6 mouse cellular contexts compared by ENCODE assay signal in the genomic region with DNA sequence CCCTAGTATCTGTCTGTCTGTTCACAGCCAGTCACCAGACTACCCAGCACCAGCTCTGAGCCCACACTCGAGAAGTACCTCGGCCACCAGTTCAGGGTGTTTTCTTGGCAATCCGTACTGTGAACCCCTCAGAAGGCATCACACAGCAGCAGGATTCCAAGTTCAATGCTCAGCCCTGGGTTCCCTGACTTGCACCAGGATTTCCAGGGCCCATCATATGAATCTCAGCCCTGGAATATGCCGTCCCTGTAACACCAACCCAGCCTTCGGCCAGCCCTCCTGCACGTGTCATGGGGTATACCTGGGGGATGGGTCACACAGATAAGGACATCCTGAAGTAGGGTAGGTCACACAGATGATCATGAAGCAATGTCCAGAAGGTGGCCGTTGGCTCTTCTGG.
"Had no signal": no experiment of that assay in that cellular context is flagged by ENCODE, and none has a peak within 500 bp of the region (broad histone marks: within the 10 kb centered on the region; RNA-seq: fewer than 3 reads in every experiment).

No protein-coding gene starts in this region.

- H3K4me3 ChIP-seq: kidney, embryonic 15.5 days; limb, embryonic 12.5 days; midbrain, embryonic 10.5 days; myocyte; neural tube, embryonic 15.5 days had no signal

- H3K27me3 ChIP-seq: neural tube, embryonic 15.5 days had no signal

- H3K9me3 ChIP-seq: kidney, embryonic 15.5 days; limb, embryonic 12.5 days; neural tube, embryonic 15.5 days had no signal

- H3K9ac ChIP-seq: kidney, embryonic 15.5 days; limb, embryonic 12.5 days; liver, embryonic 14.5 days; neural tube, embryonic 15.5 days had no signal

- H3K27ac ChIP-seq: kidney, embryonic 15.5 days; limb, embryonic 12.5 days; liver, embryonic 14.5 days; midbrain, embryonic 10.5 days; neural tube, embryonic 15.5 days had no signal

- H3K4me1 ChIP-seq: kidney, embryonic 15.5 days; limb, embryonic 12.5 days; neural tube, embryonic 15.5 days had no signal

- H3K4me2 ChIP-seq: kidney, embryonic 15.5 days; limb, embryonic 12.5 days; neural tube, embryonic 15.5 days had no signal

- H3K36me3 ChIP-seq: kidney, embryonic 15.5 days; limb, embryonic 12.5 days; midbrain, embryonic 10.5 days; neural tube, embryonic 15.5 days had no signal
